In genomic region chr8:114206421-114206983, GRCm38 (mm10) we compare ENCODE assay signal across 8 mouse cellular contexts. TPM values are rescaled to one million over a fixed set of nuclear protein-coding genes. Genes with fewer than 3 reads are reported as not detected.
DNase-seq lines count a peak whose midpoint lies in the region; ATAC-seq and TF ChIP-seq lines count a peak whose summit lies in the region.

No protein-coding gene starts in this region.

- no peaks in the 10 kb centered on the region for H3K36me3 ChIP-seq in embryonic facial prominence, embryonic 13.5 days
- no peaks in the 10 kb centered on the region for H3K36me3 ChIP-seq in limb, embryonic 11.5 days (ENCODE audit: control insufficient read depth, insufficient read depth, low read length)

- WGBS in embryonic facial prominence, embryonic 13.5 days, result 2% methylated on average over 8 of the region's 8 CpGs
- 1% methylated on average over 8 of the region's 8 CpGs for WGBS in limb, embryonic 11.5 days

- H3K4me1 ChIP-seq in embryonic facial prominence, embryonic 13.5 days, result peaks cover 22% of the 10 kb centered on the region
- H3K4me1 ChIP-seq in limb, embryonic 11.5 days (ENCODE audit: control insufficient read depth, insufficient read depth, low read length), result 0 out of 2 replicates have a peak, but pooled peaks cover 7% of the 10 kb centered on the region

- ATAC-seq in embryonic facial prominence, embryonic 13.5 days (ENCODE audit: insufficient number of reproducible peaks, insufficient read depth, low FRiP score, low TSS enrichment, low read depth), result no peak
- no peak for ATAC-seq in limb, embryonic 11.5 days (ENCODE audit: insufficient number of reproducible peaks, low FRiP score, low TSS enrichment, low read depth)
- ATAC-seq in inflammation-experienced regulatory T-cells, adult 6 months, result no peak

- no peaks in the 10 kb centered on the region for H3K9me3 ChIP-seq in embryonic facial prominence, embryonic 13.5 days
- no peaks in the 10 kb centered on the region for H3K9me3 ChIP-seq in limb, embryonic 11.5 days (ENCODE audit: control insufficient read depth, low read length)

- no peak overlapping the region for H3K27ac ChIP-seq in layer of hippocampus, adult 2 months
- H3K27ac ChIP-seq in embryonic facial prominence, embryonic 13.5 days, result no peak overlapping the region
- H3K27ac ChIP-seq in limb, embryonic 11.5 days (replicated peaks; ENCODE audit: low read depth, low read length), result no peak overlapping the region

- peaks cover 49% of the 10 kb centered on the region for H3K27me3 ChIP-seq in embryonic facial prominence, embryonic 13.5 days
- H3K27me3 ChIP-seq in limb, embryonic 11.5 days (ENCODE audit: control insufficient read depth, insufficient read depth, low read length), result peaks cover 12% of the 10 kb centered on the region

- no peak overlapping the region for H3K9ac ChIP-seq in embryonic facial prominence, embryonic 13.5 days
- no peak overlapping the region for H3K9ac ChIP-seq in limb, embryonic 11.5 days (ENCODE audit: low read length)

- intact Hi-C loops in left cerebral cortex, postnatal 36 days (cut with DNase I), result loop anchor here (10.0 kb wide), 1 partner anchor 102 kb away; no protein-coding TSS in a partner anchor

- peak overlapping the region; percentile 64; the same call in 1 of the 2 replicates for H3K4me3 ChIP-seq in layer of hippocampus, adult 2 months
- peak overlapping the region; percentile 53 for H3K4me3 ChIP-seq in embryonic facial prominence, embryonic 13.5 days
- peak overlapping the region; percentile 44 for H3K4me3 ChIP-seq in limb, embryonic 11.5 days (ENCODE audit: low read depth, low read length)

- TF ChIP-seq CTCF in layer of hippocampus, adult 2 months (conservative IDR thresholded peaks at IDR 0.05), result no peak

- peak overlapping the region; percentile 89 for H3K4me2 ChIP-seq in embryonic facial prominence, embryonic 13.5 days
- H3K4me2 ChIP-seq in limb, embryonic 11.5 days (ENCODE audit: low read depth, severe bottlenecking), result peak overlapping the region; percentile 94; the same call in 1 of the 2 replicates

- no peak for DNase-seq in layer of hippocampus, adult 2 months (ENCODE audit: low spot score in 2 of 2)
- no peak for DNase-seq in layer of hippocampus, adult 18-20 months (ENCODE audit: low spot score in 2 of 2)
- peak; percentile 22 for DNase-seq in limb, embryonic 11.5 days (ENCODE audit: low spot score)
- DNase-seq in retina, postnatal 1 day, result peak; percentile 14
- no peak for DNase-seq in gastrocnemius, postnatal 4 days (ENCODE audit: low spot score in 2 of 2)
- no peak for DNase-seq in left cerebral cortex, postnatal 36 days (ENCODE audit: low spot score in 2 of 2)

RNA-seq across cellular contexts. Expression of gene Vat1l, which starts 1.1 kb away (rescaled TPM):
- 10 to 100 TPM; 13.1 to 16.6 TPM for total RNA-seq in layer of hippocampus, adult 2 months (2021)
- 10 to 100 TPM in 1 of 2 experiments, 1 to 10 TPM in 1; 9.5 to 17.3 TPM for total RNA-seq in layer of hippocampus, adult 18-20 months (2021)
- polyA plus RNA-seq in embryonic facial prominence, embryonic 13.5 days (2015; fragmentation: Nextera tagmentation; extraction: Ambion mirVana), result 2.8 and 4.6 TPM in 2 replicates
- 1.9 and 2.7 TPM in 2 replicates for polyA plus RNA-seq in limb, embryonic 11.5 days (2014; fragmentation: Nextera tagmentation; extraction: Ambion mirVana)
- under 1 TPM in 2 of 3 experiments, not detected in 1; 0.55 to 0.62 TPM for polyA plus RNA-seq in inflammation-experienced regulatory T-cells, adult 6 months (2017; shearing (Covaris generic))
- 1 to 10 TPM; 3.6 to 4.9 TPM for total RNA-seq in gastrocnemius, postnatal 4 days (2021)
- total RNA-seq in left cerebral cortex, postnatal 36 days (2021), result 10 to 100 TPM; 35.3 to 49.9 TPM

Comparison
In these comparisons a context has a peak if more than half of its experiments do, and no peak if none do; other contexts are left out.
1. DNase-seq: peak in limb, embryonic 11.5 days (single experiment) and retina, postnatal 1 day (single experiment); none in layer of hippocampus, adult 2 months (0 of 2), layer of hippocampus, adult 18-20 months (0 of 2), gastrocnemius, postnatal 4 days (0 of 2) and left cerebral cortex, postnatal 36 days (0 of 2).
2. Peak in every context shown above with its lines, with median percentiles within 50 percentile points of each other: H3K4me3 ChIP-seq.